Mouse (Mus musculus) cerebellum, adult (tissue): ENCODE results near the gene Pprc1.

Experiments used
- ATAC-seq: cut with Nextera tagmentation; 2 replicates; pipeline ENCODE4 v1.9.2; 2017; ENCODE audit warnings: mild to moderate bottlenecking, moderate library complexity, mixed read lengths; ENCODE audit not compliant: insufficient number of reproducible peaks, low FRiP score, low TSS enrichment

Gene Pprc1

GRCm38 (mm10) chr19:46044271-46044992 lies at the start of gene Pprc1:
Gene Pprc1, plus strand, starts transcription at chr19:46044886.
- no peak for ATAC-seq

GRCm38 (mm10) chr19:45997365-45997764 lies 47.3 kb upstream of the Pprc1 start:
- ATAC-seq, result no peak

- peak; percentile 94 for ATAC-seq
Observed at GRCm38 (mm10) chr19:45997785-45998693, 46.6 kb upstream of the Pprc1 start, which contains the start of gene Armh3. Gene Armh3, minus strand, starts transcription at chr19:45998488.

- 0 out of 2 replicates have a peak, but pooled peaks have one; percentile 1 for ATAC-seq
Observed at GRCm38 (mm10) chr19:45998694-45999217, 45.9 kb upstream of the Pprc1 start.

- no peak for ATAC-seq
Observed at GRCm38 (mm10) chr19:45999378-45999777, 45.3 kb upstream of the Pprc1 start.

GRCm38 (mm10) chr19:46002279-46002678 lies 42.4 kb upstream of the Pprc1 start:
- no peak for ATAC-seq

- peak; percentile 86 for ATAC-seq
Observed at GRCm38 (mm10) chr19:46003371-46004226, 41.1 kb upstream of the Pprc1 start, which contains the start of gene Hps6. Gene Hps6, plus strand, starts transcription at chr19:46003508.

GRCm38 (mm10) chr19:46004814-46005466 lies 39.7 kb upstream of the Pprc1 start:
- ATAC-seq, result no peak

GRCm38 (mm10) chr19:46005680-46006079 lies 39.0 kb upstream of the Pprc1 start:
- ATAC-seq, result no peak

GRCm38 (mm10) chr19:46014572-46015178 lies 30.0 kb upstream of the Pprc1 start:
- ATAC-seq, result peak; percentile 84; the same call in 1 of the 2 replicates

- no peak for ATAC-seq
Observed at GRCm38 (mm10) chr19:46016023-46016422, 28.7 kb upstream of the Pprc1 start.

- ATAC-seq, result no peak
Observed at GRCm38 (mm10) chr19:46024959-46025358, 19.7 kb upstream of the Pprc1 start.

GRCm38 (mm10) chr19:46026567-46026966 lies 18.1 kb upstream of the Pprc1 start:
- ATAC-seq, result no peak

- no peak for ATAC-seq
Observed at GRCm38 (mm10) chr19:46028747-46029320, 15.9 kb upstream of the Pprc1 start.

- ATAC-seq, result no peak
Observed at GRCm38 (mm10) chr19:46029652-46030051, 15.0 kb upstream of the Pprc1 start.

- no peak for ATAC-seq
Observed at GRCm38 (mm10) chr19:46030196-46030983, 14.3 kb upstream of the Pprc1 start.

GRCm38 (mm10) chr19:46031689-46032432 lies 12.8 kb upstream of the Pprc1 start:
- no peak for ATAC-seq
